Mouse (Mus musculus): ENCODE measurements around the gene Myt1. TPM values are rescaled to one million over a fixed set of nuclear protein-coding genes. Genes with fewer than 3 reads are reported as not detected.

Gene Myt1
- polyA plus RNA-seq (2012; rRNA removed) = 0.01 TPM in 1 of 2 replicates, not detected in the other

GRCm38 (mm10) chr2:181763006-181763830, at the start of gene Myt1:
Gene Myt1, plus strand, starts transcription at chr2:181763332.

GRCm38 (mm10) chr2:181714903-181715326, 48.2 kb upstream of the Myt1 start, which contains the start of gene Oprl1:
Gene Oprl1, plus strand, starts transcription at chr2:181715016.

GRCm38 (mm10) chr2:181837372-181838292, 74.5 kb downstream of the Myt1 start, which contains the start of gene Pcmtd2:
Gene Pcmtd2, plus strand, starts transcription at chr2:181837854.

GRCm38 (mm10) chr2:181863791-181864535, 100.8 kb downstream of the Myt1 start, which contains the start of gene Polr3k:
Gene Polr3k, plus strand, starts transcription at chr2:181864337.

Other genes with a start within 250 kb of the Myt1 start
- 14.9 and 17.4 TPM in 2 replicates for gene Dnajc5, start 242.8 kb upstream of the Myt1 start, polyA plus RNA-seq (2012; rRNA removed)
- 40.3 and 46.7 TPM in 2 replicates for gene Uckl1, start 178.4 kb upstream of the Myt1 start, polyA plus RNA-seq (2012; rRNA removed)
- gene Prpf6, start 171.5 kb upstream of the Myt1 start, polyA plus RNA-seq (2012; rRNA removed) = 17.8 and 22.9 TPM in 2 replicates
- 12.5 and 13.4 TPM in 2 replicates for gene Zfp512b, start 170.5 kb upstream of the Myt1 start, polyA plus RNA-seq (2012; rRNA removed)
- gene Samd10, start 164.1 kb upstream of the Myt1 start, polyA plus RNA-seq (2012; rRNA removed) = 3.4 and 3.6 TPM in 2 replicates
- gene Gm29797, start 106.3 kb upstream of the Myt1 start, polyA plus RNA-seq (2012; rRNA removed) = 0.06 TPM in 1 of 2 replicates, not detected in the other
- gene Sox18, start 91.7 kb upstream of the Myt1 start, polyA plus RNA-seq (2012; rRNA removed) = 7.6 and 7.7 TPM in 2 replicates
- 4.4 and 5.1 TPM in 2 replicates for gene Tcea2, start 83.0 kb upstream of the Myt1 start, polyA plus RNA-seq (2012; rRNA removed)
- 31.3 and 37.0 TPM in 2 replicates for gene Rgs19, start 69.4 kb upstream of the Myt1 start, polyA plus RNA-seq (2012; rRNA removed)
- not detected in 2 replicates for gene Lkaaear1, start 64.9 kb upstream of the Myt1 start, polyA plus RNA-seq (2012; rRNA removed)
- 0.10 and 0.14 TPM in 2 replicates for gene Oprl1, start 48.3 kb upstream of the Myt1 start, polyA plus RNA-seq (2012; rRNA removed)
- gene Pcmtd2, start 74.5 kb downstream of the Myt1 start, polyA plus RNA-seq (2012; rRNA removed) = 12.0 and 13.5 TPM in 2 replicates
- gene Polr3k, start 101.0 kb downstream of the Myt1 start, polyA plus RNA-seq (2012; rRNA removed) = 8.8 and 9.3 TPM in 2 replicates
- not detected in 2 replicates for gene Gm14496, start 227.8 kb downstream of the Myt1 start, polyA plus RNA-seq (2012; rRNA removed)

Measured in liver, embryonic 18 days (tissue).